Mouse (Mus musculus): ENCODE measurements around the gene Zfp658.

- no peak for TF ChIP-seq CTCF (IDR thresholded peaks at IDR 0.05; ENCODE audit: low read depth, low read length)
- TF ChIP-seq GATA1 (IDR thresholded peaks at IDR 0.05; ENCODE audit: borderline replicate concordance, low read length), result no peak
- TF ChIP-seq TAL1 (conservative IDR thresholded peaks at IDR 0.05; ENCODE audit: low read depth, low read length), result no peak
- no peak for TF ChIP-seq POLR2AphosphoS5 (IDR thresholded peaks at IDR 0.05; ENCODE audit: insufficient replicate concordance, low read depth, low read length)
- no peak for TF ChIP-seq GATA2 (IDR thresholded peaks at IDR 0.05; ENCODE audit: borderline replicate concordance, low read depth, low read length)
Measured at GRCm38 (mm10) chr7:43622927-43623326, 60.9 kb downstream of the Zfp658 start.
